Mouse (Mus musculus): ENCODE measurements around the gene Pld3.

DNA sequence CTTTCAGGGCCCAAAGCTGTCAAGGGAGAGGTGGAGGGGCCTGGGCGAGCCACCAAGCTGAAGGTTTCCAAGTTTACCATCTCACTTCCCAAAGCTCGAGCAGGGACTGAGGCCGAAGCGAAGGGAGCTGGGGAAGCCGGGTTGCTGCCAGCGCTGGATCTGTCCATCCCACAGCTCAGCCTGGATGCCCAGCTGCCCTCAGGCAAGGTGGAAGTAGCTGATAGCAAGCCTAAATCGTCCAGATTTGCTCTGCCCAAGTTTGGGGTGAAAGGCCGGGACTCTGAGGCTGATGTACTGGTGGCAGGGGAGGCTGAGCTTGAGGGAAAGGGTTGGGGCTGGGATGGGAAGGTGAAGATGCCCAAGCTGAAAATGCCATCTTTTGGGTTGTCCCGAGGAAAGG is 34.7 kb downstream of the Pld3 start:
- TF ChIP-seq MAFK (IDR thresholded peaks at IDR 0.05; ENCODE audit: insufficient read depth, low read depth, low read length) (no peak), ZC3H11A (IDR thresholded peaks at IDR 0.05; ENCODE audit: borderline replicate concordance, low read depth, low read length) (no peak), ZNF384 (IDR thresholded peaks at IDR 0.05; ENCODE audit: low read depth, low read length) (no peak), HCFC1 (IDR thresholded peaks at IDR 0.05; ENCODE audit: borderline replicate concordance, insufficient read depth, low read length) (no peak), CHD2 (IDR thresholded peaks at IDR 0.05; ENCODE audit: low read depth, low read length) (no peak)
